Mouse (Mus musculus): ENCODE data around the gene Adcy5.

Gene Adcy5

DNA sequence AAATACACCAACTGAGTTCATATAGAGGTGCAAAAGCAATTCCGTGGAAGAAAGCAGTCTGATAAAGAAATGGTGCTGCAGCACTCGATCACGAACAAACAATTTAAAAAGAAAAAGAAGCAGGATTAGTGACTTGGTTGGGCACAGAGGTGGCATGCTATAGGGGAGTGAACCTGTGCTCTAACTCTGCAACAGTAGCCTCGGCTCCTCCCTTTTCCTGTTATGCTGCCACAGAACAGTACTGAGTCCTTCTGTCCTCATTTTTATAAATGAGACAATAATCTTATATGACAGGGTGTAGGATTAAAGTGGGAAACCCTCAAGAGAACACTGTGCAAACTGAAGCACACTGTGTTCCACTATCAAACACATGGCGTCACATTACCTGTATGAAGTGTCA lies 162.8 kb downstream of the Adcy5 start:
- DNase-seq (ENCODE audit: low spot score), result no peak

- DNase-seq (ENCODE audit: low spot score), result no peak
These were observed 163.7 kb downstream of the Adcy5 start for GRCm38 (mm10) chr16:35318397-35318796.

GRCm38 (mm10) chr16:35319335-35319734 lies 164.7 kb downstream of the Adcy5 start:
- DNase-seq (ENCODE audit: low spot score), result no peak

DNA sequence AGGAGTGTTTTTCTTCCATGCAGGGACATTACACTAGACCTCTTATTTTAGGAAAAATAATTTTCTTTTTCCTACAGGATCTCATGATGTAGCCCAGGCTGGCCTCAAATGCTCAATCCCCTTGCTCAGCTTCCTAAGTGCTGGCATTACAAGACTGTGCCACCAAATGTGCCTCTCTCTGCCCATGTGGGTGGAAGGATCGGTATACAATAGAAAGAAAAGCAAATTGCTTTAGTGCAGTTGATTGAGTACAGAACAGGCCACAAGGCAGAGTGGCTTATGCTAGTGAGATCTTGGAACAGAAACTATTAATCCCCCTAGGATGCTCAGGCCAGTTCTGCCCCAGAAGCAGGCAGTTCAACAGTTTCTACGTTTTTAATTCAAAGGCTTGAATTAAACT lies 165.1 kb downstream of the Adcy5 start:
- no peak for DNase-seq (ENCODE audit: low spot score)

DNA sequence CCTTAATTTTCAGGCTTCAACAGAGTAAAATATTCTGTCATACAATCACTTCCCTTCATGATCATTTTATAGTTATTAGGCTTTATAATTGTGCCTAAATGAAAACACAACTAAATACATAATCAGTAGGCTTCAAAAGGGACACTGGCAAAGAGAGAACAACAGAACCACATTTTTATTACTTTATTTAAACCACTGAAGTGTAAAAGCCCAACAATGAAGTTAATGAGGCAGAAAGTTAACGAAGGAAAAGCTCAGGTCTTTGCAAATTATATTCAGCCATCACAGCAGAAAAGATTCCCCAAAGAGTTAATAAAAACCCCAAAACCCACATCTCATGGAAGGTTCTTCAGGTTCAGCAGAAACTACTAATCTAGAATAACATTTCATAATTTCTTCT lies 175.8 kb downstream of the Adcy5 start:
- no peak for DNase-seq (ENCODE audit: low spot score)
